Mouse (Mus musculus) megakaryocyte progenitor cell, adult 5-6 weeks (primary cell): ENCODE results near the gene Med27. TPM values are rescaled to one million over a fixed set of nuclear protein-coding genes. Genes with fewer than 3 reads are reported as not detected.

Experiments used
- ATAC-seq: replicated peaks from 2 replicates; pipeline ENCODE4 v1.8.0; 2016; ENCODE audit warnings: mild to moderate bottlenecking, moderate TSS enrichment, inconsistent platforms; ENCODE audit not compliant: poor library complexity
- total RNA-seq, 2 experiments: library from RNA; stranded (forward) in 1 of 2; stranded (reverse) in 1 of 2; fragments of 157-497, 149-512 nt in 1 of 2; fragments of 200-1000 nt in 1 of 2; gene quantifications; 2 replicates each; pipeline versions ENCODE4 v1.2.3 to v1.2.4; 2015 to 2017

Med27 gene
- total RNA-seq, 2 experiments from 2014 or later, result 15.5 to 40.7 TPM

GRCm38 (mm10) chr2:29391996-29392395 is 45.4 kb downstream of the Med27 start:
- ATAC-seq, result no peak

DNA sequence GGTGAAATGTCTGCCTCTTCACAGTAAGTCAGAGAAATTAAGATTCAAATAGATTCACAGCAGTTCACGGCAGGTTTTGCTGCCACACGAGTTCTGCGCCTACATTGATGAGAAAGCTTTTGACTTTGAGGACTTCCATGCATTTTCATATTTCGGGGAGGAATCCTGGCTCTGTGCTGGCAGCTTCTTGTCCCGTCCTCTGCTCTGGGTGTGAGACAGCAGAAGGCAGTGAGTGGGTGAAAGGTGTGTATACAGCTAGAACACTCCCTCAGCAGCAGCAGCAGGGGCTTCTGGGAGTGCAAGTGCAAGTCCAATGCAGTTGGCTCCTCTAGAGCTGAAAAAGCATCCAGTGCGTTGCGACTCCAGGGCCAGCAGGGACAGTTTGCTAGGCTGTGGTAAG is 53.6 kb downstream of the Med27 start:
- ATAC-seq, result no peak

DNA sequence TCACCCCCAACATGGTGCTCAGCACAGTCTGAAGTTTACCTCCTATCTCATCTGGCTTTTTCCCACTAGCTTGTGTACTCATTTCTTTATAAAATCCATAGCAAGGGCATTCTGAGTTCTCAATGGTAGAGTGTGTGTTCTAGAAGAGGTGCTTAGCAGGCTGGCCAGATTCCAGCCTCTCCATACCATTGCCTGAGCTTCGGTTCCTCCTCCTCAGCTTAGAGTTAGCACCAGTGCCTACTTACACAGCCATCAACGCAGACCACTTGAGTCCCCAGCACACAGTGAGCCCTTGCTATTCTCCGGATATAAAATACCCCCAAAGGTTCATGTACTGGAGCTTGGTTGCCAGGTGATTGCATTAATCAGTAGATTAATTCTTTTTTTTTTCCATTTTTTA is 54.2 kb downstream of the Med27 start:
- no peak for ATAC-seq

- no peak for ATAC-seq
Measured at GRCm38 (mm10) chr2:29401868-29402267, 55.2 kb downstream of the Med27 start.

- ATAC-seq, result no peak
Measured at GRCm38 (mm10) chr2:29402550-29403076, 56.0 kb downstream of the Med27 start.

DNA sequence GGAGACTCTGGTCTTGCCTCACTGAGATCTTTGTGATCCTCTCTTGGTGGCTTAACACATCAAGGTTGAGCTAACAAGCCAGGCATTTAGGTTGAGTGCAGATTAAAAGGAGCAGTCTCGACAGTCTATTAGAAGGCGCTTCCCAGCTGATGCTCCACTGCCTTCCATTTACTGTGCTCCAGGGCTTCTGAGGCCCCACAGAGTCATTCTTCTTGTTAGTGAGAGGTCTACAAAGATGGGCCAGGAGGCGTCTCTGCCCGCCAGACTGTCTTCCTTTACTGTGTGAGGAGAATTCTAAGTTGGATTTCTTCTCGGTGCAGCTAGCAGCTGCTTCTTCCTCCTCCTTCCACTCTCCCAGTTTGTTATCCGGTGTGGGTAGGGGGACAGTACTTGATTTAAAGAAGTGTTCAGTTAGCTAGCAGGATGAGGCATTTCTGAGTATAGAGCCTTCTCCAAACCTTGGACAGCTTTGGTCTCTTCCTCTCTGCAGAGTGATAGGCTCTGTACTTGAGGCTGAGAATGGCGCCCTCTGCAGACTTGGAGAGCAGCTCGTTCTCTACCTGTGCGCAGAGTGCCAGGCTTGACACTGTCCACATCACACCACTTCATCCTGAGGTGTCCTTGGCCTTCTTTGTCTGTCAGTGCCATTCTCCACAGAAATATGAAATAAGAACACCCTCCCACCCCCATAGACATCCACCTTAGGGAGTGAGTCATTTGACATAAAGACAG is 57.3 kb downstream of the Med27 start:
- ATAC-seq, result no peak

DNA sequence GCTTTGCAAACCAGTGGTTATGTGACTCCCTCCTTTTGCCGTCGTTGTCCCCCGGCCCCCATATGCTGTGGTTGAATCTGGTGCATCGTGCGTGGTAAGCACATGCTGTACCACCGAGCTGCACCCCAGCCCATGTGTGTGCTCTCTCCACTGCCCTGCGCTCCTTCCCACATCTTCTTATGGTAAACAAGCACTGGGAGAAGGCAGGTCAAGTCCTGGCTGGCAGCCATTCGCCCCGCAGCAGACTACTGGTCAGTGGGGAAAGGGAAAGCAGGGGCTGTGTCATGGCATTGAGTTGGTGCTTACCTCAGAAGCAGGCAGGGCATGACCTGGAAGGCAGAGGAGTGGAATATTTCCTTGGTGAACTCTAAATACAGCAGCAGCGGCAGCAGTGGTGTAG is 58.3 kb downstream of the Med27 start:
- ATAC-seq, result no peak

DNA sequence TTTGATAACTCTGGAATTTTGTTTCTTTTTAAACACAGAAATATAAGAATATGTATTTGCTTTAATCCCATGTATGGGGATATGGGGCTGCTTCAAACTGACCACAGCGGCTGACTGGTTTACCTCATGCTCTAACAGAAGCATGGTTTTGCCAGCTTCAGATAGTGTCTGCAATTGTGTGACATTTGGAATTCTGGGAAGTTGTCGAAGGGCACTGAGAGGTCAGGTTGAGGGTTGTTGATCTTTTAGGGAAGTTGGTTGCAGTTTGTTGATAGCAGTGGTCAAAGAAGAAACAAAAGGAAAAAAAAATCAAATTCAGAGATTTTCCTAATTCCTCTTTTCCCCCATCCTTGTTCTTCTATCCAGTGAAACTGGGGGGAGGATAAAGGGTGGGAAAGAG is 59.2 kb downstream of the Med27 start:
- ATAC-seq, result no peak

GRCm38 (mm10) chr2:29407350-29407749 is 60.7 kb downstream of the Med27 start:
- no peak for ATAC-seq

DNA sequence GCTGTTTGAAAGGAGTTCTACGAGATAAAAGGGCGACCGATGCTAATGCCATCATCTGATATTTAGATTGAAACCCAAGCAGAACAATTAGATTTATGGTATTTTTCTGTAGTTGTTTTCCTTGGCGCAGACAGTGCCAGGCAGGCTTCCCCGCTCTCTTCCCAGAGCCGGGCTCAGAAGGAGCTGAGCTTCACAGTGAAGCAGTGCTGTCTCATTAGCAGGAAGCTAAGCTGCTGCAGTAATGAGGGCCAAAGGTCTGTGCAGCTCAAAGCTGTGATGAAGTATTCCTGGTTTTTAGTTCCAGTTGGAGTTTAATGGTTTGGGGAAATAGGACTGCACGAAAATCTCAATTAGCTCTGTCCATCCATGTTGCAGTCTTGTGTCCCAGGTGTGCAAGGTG is 61.1 kb downstream of the Med27 start:
- ATAC-seq, result no peak

- ATAC-seq, result no peak
Measured at GRCm38 (mm10) chr2:29410884-29411283, 64.3 kb downstream of the Med27 start.

GRCm38 (mm10) chr2:29412458-29412857 is 65.8 kb downstream of the Med27 start:
- peak; percentile 31; the same call in 1 of the 2 replicates for ATAC-seq

DNA sequence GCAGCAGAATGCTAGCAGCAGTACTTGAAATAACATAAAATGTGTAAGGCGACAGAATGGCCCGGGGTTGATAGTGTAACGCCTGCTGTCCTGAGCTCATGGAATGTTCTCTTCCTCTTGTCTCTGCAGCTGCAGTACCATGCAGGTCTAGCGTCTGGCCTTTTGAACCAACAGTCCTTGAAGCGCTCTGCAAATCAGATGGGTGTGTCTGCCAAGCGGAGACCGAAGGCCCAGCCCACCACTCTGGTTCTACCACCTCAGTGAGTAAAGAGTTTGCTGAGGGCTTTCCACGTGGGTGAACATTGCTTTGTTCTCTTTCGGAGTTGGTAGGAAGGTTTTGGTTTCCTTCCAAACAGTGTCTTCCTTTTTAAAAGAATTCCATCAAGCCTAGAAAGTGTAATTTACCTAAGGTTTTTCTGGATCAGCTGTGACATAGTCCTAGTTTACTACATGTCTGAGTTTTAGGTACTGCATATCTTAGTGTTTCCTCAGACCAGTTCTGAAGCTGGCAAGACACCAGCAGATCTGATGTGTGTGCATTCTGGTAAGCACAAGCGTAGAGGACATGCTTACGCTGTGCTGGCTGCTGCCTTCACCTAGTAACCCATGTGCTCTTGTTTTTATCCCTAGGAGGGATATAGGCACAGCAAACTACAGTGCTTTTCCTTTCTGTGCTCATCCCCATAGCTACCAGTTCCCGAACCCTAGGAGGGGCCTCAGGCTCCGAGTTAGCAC is 66.8 kb downstream of the Med27 start:
- ATAC-seq, result no peak

- ATAC-seq, result no peak
Measured at GRCm38 (mm10) chr2:29414852-29415473, 68.3 kb downstream of the Med27 start.

GRCm38 (mm10) chr2:29418498-29418897 is 71.9 kb downstream of the Med27 start:
- peak; percentile 64 for ATAC-seq

- no peak for ATAC-seq
Measured at GRCm38 (mm10) chr2:29419434-29419833, 72.8 kb downstream of the Med27 start.

- no peak for ATAC-seq
Measured at GRCm38 (mm10) chr2:29419946-29420345, 73.3 kb downstream of the Med27 start.

DNA sequence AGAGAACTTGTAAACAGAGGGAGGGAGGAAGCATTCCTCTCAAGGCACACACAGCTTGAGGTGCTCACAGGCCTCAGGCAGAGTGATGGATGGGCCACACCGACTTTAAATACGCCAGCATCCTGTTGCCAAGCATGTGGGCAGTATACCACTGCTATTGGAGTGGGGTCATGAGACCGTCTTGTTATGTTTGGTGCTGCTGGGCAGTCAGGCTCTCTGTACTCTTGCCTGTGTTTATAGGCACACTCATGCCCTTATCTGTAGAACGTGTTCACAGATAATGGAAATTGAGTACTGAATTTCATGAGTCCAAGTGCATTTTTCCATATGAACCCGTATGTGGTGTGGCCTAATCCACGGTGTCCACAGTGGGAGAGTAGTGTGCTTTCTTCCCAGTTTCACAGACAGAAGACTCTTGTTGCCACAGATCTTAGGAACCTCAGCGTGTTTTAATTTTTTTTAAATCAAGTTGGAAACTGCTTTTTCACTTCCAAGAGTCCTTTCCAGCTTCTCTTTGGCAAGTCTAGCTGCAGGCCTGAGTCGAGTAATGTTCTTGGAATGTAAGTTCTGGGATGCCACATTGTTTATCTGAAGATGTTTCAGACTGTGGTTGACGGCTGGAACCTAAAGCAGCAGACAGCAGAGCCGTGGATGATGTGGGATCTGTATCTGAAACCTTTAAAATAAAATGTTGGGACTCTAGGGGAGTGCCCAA is 75.7 kb downstream of the Med27 start:
- ATAC-seq, result no peak

DNA sequence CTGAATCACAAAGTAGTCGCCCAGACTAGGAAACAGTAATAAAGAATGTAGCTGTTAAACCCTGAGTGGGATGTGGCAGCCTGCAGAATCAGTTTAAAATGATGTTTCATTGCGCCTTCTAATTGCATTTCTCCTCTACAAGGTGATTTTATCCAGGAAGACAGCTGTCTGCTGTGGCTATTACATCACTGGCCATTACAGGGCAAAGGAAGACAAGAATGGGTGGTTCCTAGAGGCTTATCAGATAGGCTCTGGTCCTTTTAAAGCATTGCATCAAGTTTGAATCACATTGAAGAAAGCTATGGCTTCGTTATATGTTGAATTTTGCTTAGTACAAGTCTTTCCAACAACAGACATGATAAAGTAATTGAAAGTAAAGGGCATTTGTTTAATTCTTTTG is 76.4 kb downstream of the Med27 start:
- ATAC-seq, result no peak

- no peak for ATAC-seq
Measured at GRCm38 (mm10) chr2:29425386-29425785, 78.8 kb downstream of the Med27 start.

DNA sequence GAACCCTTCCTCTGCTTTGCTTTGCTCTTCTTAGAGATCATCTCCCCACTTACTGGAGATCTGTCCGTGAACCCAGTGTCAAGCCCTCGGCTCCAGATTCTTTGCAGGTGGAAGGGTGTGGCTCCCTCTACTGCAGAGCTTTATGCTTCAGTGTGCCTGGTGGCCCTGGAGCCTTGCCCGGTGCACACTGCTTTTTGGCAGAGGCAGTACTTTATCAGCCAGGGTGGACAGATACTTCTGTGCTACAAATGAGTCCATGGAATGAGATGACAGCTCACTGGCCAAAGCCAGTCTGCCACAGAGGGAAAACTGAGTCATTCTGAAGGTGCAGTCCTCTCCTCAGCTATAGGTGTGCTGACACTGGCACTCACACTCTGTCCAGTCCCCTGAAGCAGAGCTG is 80.1 kb downstream of the Med27 start:
- ATAC-seq, result no peak
